ENCODE assay signal across 21 mouse cellular contexts in the genomic region with DNA sequence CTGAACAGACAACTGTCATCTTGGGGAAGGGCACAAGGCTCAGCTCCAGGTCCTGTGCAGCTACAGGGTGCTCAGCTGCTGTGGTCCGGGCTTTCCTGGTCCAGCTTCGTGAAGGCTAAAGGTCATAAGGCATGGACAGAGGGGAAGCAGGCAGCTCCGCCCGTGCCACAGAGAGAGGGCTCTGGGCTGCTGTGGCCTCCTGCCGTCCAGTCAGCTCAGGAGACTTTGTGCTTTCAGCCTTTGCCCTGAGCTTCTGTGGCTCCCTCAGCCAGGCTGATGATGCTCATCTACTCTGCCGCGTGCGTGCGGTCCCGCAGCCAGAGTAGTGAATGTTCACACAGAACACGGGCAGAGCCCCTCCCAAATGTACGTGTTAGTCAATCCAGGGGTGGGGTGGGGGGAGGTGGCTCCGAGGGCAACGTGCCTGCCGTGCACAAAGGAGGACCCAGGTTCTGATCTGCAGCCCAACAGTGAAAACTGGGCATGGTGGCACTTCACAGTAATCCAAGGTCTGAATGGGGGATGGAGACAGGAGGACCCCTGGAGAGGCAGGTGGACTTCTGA. TPM values are rescaled to one million over a fixed set of nuclear protein-coding genes. Genes with fewer than 3 reads are reported as not detected.
DNase-seq lines count a peak whose midpoint lies in the region; ATAC-seq and TF ChIP-seq lines count a peak whose summit lies in the region.
"Had no signal": no experiment of that assay in that cellular context is flagged by ENCODE, and none has a peak within 500 bp of the region (broad histone marks: within the 10 kb centered on the region; RNA-seq: fewer than 3 reads in every experiment).

No protein-coding gene starts in this region.

- 69% methylated on average over 15 of the region's 15 CpGs for WGBS in intestine, embryonic 15.5 days
- WGBS in intestine, postnatal 0 days: 50% methylated on average over 15 of the region's 15 CpGs
- WGBS in liver, embryonic 15.5 days (ENCODE audit: insufficient replicate concordance): 61% methylated on average over 15 of the region's 15 CpGs

- no peaks in the 10 kb centered on the region for H3K36me3 ChIP-seq in intestine, embryonic 15.5 days
- no peaks in the 10 kb centered on the region for H3K36me3 ChIP-seq in intestine, postnatal 0 days (ENCODE audit: control insufficient read depth, insufficient read depth)
- H3K36me3 ChIP-seq in liver, embryonic 15.5 days (replicated peaks): no peaks in the 10 kb centered on the region
- H3K36me3 ChIP-seq: lung, embryonic 15.5 days had no signal

- H3K4me3 ChIP-seq in intestine, embryonic 15.5 days (replicated peaks): no peak overlapping the region
- no peak overlapping the region for H3K4me3 ChIP-seq in intestine, postnatal 0 days (ENCODE audit: low read depth, low read length)
- H3K4me3 ChIP-seq in liver, embryonic 15.5 days (replicated peaks): no peak overlapping the region
- H3K4me3 ChIP-seq in left cerebral cortex, adult 2 months: no peak overlapping the region
- H3K4me3 ChIP-seq: forebrain, embryonic 15.5 days; limb, embryonic 10.5 days; lung, embryonic 15.5 days; neural tube, embryonic 12.5 days had no signal

- TF ChIP-seq CTCF in intestine, postnatal 0 days (IDR thresholded peaks at IDR 0.05; ENCODE audit: low read depth): no peak
- TF ChIP-seq CTCF in left cerebral cortex, adult 2 months (IDR thresholded peaks at IDR 0.05): no peak

- no peak overlapping the region for H3K9ac ChIP-seq in intestine, embryonic 15.5 days
- no peak overlapping the region for H3K9ac ChIP-seq in intestine, postnatal 0 days (ENCODE audit: low read depth, low read length)
- H3K9ac ChIP-seq in liver, embryonic 15.5 days: no peak overlapping the region
- H3K9ac ChIP-seq: forebrain, embryonic 15.5 days; lung, embryonic 15.5 days; neural tube, embryonic 12.5 days had no signal

- H3K4me1 ChIP-seq in intestine, embryonic 15.5 days (replicated peaks): no peaks in the 10 kb centered on the region
- no peaks in the 10 kb centered on the region for H3K4me1 ChIP-seq in intestine, postnatal 0 days (replicated peaks; ENCODE audit: control insufficient read depth, insufficient read depth, low read length)
- H3K4me1 ChIP-seq in liver, embryonic 15.5 days (replicated peaks): 0 out of 2 replicates have a peak, but pooled peaks cover 7% of the 10 kb centered on the region
- H3K4me1 ChIP-seq: lung, embryonic 15.5 days had no signal

- no peaks in the 10 kb centered on the region for H3K9me3 ChIP-seq in intestine, embryonic 15.5 days
- no peaks in the 10 kb centered on the region for H3K9me3 ChIP-seq in intestine, postnatal 0 days (ENCODE audit: control insufficient read depth)
- H3K9me3 ChIP-seq in liver, embryonic 15.5 days (replicated peaks): no peaks in the 10 kb centered on the region
- H3K9me3 ChIP-seq: forebrain, embryonic 15.5 days; limb, embryonic 10.5 days; lung, embryonic 15.5 days; neural tube, embryonic 12.5 days had no signal

- H3K27ac ChIP-seq in intestine, embryonic 15.5 days: no peak overlapping the region
- H3K27ac ChIP-seq in intestine, postnatal 0 days (ENCODE audit: low read depth, low read length): no peak overlapping the region
- peak overlapping the region; percentile 59 for H3K27ac ChIP-seq in liver, embryonic 15.5 days (replicated peaks)
- no peak overlapping the region for H3K27ac ChIP-seq in left cerebral cortex, adult 2 months
- H3K27ac ChIP-seq: forebrain, embryonic 15.5 days; limb, embryonic 10.5 days; lung, embryonic 15.5 days; neural tube, embryonic 12.5 days had no signal

- DNase-seq in kidney, postnatal 14 days: peak; percentile 72
- no peak for DNase-seq in gastrocnemius, adult 18-20 months (ENCODE audit: low spot score)
- no peak for DNase-seq in frontal cortex, adult 2 months (ENCODE audit: extremely low spot score in 1 of 2, low spot score in 1 of 2)
- DNase-seq in left cerebral cortex, adult 2 months (ENCODE audit: extremely low spot score in 1 of 2, low spot score in 2 of 2): no peak
- DNase-seq: adrenal gland, adult 8-10 months; cerebellum, adult 11-12 months; heart, postnatal 36 days; layer of hippocampus, adult 9-11 months had no signal

- intact Hi-C loops in left cerebral cortex, adult 2 months (cut with DNase I): no loop called here

- ATAC-seq in intestine, embryonic 15.5 days: peak; percentile 65
- peak; percentile 43; the same call in 1 of the 2 replicates for ATAC-seq in intestine, postnatal 0 days
- ATAC-seq in liver, embryonic 15.5 days (ENCODE audit: insufficient read depth): peak; percentile 83
- ATAC-seq: CD4-positive, CD25-positive, alpha-beta regulatory T cell, adult 4 months; forebrain, embryonic 15.5 days had no signal

- 0 out of 2 replicates have a peak, but pooled peaks cover under 1% of the 10 kb centered on the region for H3K27me3 ChIP-seq in intestine, embryonic 15.5 days (replicated peaks)
- H3K27me3 ChIP-seq in intestine, postnatal 0 days (replicated peaks; ENCODE audit: control insufficient read depth, insufficient read depth, low read length): no peaks in the 10 kb centered on the region; the same call in 1 of the 2 replicates
- H3K27me3 ChIP-seq in liver, embryonic 15.5 days: peaks cover 7% of the 10 kb centered on the region
- H3K27me3 ChIP-seq: forebrain, embryonic 15.5 days; neural tube, embryonic 12.5 days had no signal

- no peak overlapping the region for H3K4me2 ChIP-seq in intestine, embryonic 15.5 days (replicated peaks)
- H3K4me2 ChIP-seq in intestine, postnatal 0 days (replicated peaks; ENCODE audit: low read depth): no peak overlapping the region
- 0 out of 2 replicates have a peak overlapping the region, but pooled peaks have one; percentile 10 for H3K4me2 ChIP-seq in liver, embryonic 15.5 days
- H3K4me2 ChIP-seq: forebrain, embryonic 15.5 days; heart, embryonic 11.5 days; lung, embryonic 15.5 days; neural tube, embryonic 12.5 days had no signal

RNA-seq across cellular contexts. Expression of a gene that starts 8.2 kb away (rescaled TPM):
- 27.7 and 28.4 TPM in 2 replicates for polyA plus RNA-seq in intestine, embryonic 15.5 days (2015; fragmentation: Nextera tagmentation; extraction: Ambion mirVana)
- 14.5 and 14.9 TPM in 2 replicates for polyA plus RNA-seq in intestine, postnatal 0 days (2015; fragmentation: Nextera tagmentation; extraction: Ambion mirVana)
- polyA plus RNA-seq in liver, embryonic 15.5 days (2015; fragmentation: Nextera tagmentation; extraction: Ambion mirVana): 9.5 and 11.0 TPM in 2 replicates
- total RNA-seq in gastrocnemius, adult 18-20 months (2021): 10 to 100 TPM; 31.3 to 32.0 TPM
- polyA plus RNA-seq in frontal cortex, adult 2 months (2012; rRNA removed): 85.1 and 92.8 TPM in 2 replicates
- 100 to 1,000 TPM; 129 to 140 TPM for total RNA-seq in left cerebral cortex, adult 2 months (2021)

RNA-seq across cellular contexts. Expression of a gene that starts 34.9 kb away (rescaled TPM):
- not detected in 2 replicates for polyA plus RNA-seq in intestine, embryonic 15.5 days (2015; fragmentation: Nextera tagmentation; extraction: Ambion mirVana)
- not detected in 2 replicates for polyA plus RNA-seq in intestine, postnatal 0 days (2015; fragmentation: Nextera tagmentation; extraction: Ambion mirVana)
- polyA plus RNA-seq in liver, embryonic 15.5 days (2015; fragmentation: Nextera tagmentation; extraction: Ambion mirVana): not detected in 2 replicates
- total RNA-seq in gastrocnemius, adult 18-20 months (2021): not detected
- not detected in 2 replicates for polyA plus RNA-seq in frontal cortex, adult 2 months (2012; rRNA removed)
- total RNA-seq in left cerebral cortex, adult 2 months (2021): not detected
- total RNA-seq: adrenal gland, adult 8-10 months; gastrocnemius, adult 8-10 months; heart, postnatal 36 days; megakaryocyte progenitor cell, adult 5-6 weeks had no signal
- polyA plus RNA-seq: brain, embryonic 14.5 days; heart, embryonic 11.5 days; limb, embryonic 10.5 days; lung, embryonic 15.5 days; neural tube, embryonic 12.5 days; thymus, postnatal 0 days had no signal
